Mouse (Mus musculus): ENCODE results near the gene Lhx5. TPM values are rescaled to one million over a fixed set of nuclear protein-coding genes. Genes with fewer than 3 reads are reported as not detected.

Gene Lhx5
- polyA plus RNA-seq, 1 experiment from 2014 or later = not detected

DNA sequence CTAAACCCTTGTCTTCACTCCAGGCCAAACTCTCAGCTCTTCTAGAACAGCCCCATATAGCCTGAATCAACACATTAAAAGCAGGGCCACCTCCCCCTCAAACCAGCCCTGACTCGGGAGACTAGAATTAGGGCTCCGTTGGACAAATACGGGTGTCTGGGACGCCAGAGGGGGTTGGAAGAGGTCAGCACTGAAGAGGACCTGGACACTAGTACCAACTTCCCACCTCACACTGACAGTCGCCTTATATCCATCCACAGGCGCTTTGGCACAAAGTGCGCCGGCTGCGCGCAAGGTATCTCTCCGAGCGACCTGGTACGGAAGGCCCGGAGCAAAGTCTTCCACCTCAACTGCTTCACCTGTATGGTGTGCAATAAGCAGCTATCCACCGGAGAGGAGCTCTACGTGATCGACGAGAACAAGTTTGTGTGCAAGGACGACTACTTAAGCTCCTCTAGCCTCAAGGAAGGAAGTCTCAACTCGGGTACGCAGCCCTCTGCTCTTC, 2.8 kb downstream of the Lhx5 start:
- 2% methylated on average over 21 of the region's 21 CpGs for WGBS
- Histone ChIP-seq H3K4me3 (no peak overlapping the region), H3K4me1 (peaks cover 24% of the 10 kb centered on the region)

DNA sequence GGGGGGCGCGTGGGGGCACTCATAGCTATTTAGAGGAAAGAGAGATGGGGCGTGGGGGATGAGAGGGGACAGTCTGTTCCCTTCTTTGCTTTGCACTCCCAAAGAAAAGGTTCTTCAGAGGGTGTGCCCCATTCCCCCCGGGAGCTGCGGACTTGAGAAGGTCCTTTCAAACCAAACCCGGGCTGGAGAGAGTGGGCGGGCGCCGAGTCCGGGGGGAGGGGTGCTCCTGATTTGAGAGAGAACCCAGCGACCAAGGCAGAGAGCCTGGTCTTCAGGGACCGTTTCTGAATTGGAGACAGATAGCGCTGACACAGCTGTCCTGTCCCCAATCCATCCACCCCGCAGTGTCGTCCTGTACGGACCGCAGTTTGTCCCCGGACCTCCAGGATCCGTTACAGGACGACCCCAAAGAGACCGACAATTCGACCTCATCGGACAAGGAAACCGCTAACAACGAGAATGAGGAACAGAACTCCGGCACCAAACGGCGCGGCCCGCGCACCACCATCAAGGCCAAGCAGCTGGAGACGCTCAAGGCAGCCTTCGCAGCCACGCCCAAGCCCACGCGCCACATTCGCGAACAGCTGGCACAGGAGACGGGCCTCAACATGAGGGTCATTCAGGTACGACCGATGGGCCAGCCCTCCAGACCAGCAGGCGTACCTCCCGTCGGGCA, 3.6 kb downstream of the Lhx5 start:
- Histone ChIP-seq H3K4me2 (no peak overlapping the region), H3K4me3 (peak overlapping the region; percentile 33), H3K9me3 (no peaks in the 10 kb centered on the region), H3K9ac (no peak overlapping the region), H3K36me3 (no peaks in the 10 kb centered on the region), H3K27ac (no peak overlapping the region), H3K4me1 (peaks cover 31% of the 10 kb centered on the region), H3K27me3 (peaks cover 98% of the 10 kb centered on the region)
- WGBS = 2% methylated on average over 44 of the region's 44 CpGs
- no peak for ATAC-seq (ENCODE audit: insufficient number of reproducible peaks, low FRiP score, low TSS enrichment, low read depth)

More for the DNA sequence above, 2.8 kb downstream of the Lhx5 start:
- Histone ChIP-seq H3K36me3 (no peaks in the 10 kb centered on the region), H3K4me2 (no peak overlapping the region), H3K27me3 (peaks cover 98% of the 10 kb centered on the region), H3K9ac (no peak overlapping the region), H3K27ac (no peak overlapping the region), H3K9me3 (no peaks in the 10 kb centered on the region)
- ATAC-seq (ENCODE audit: insufficient number of reproducible peaks, low FRiP score, low TSS enrichment, low read depth) = no peak

DNA sequence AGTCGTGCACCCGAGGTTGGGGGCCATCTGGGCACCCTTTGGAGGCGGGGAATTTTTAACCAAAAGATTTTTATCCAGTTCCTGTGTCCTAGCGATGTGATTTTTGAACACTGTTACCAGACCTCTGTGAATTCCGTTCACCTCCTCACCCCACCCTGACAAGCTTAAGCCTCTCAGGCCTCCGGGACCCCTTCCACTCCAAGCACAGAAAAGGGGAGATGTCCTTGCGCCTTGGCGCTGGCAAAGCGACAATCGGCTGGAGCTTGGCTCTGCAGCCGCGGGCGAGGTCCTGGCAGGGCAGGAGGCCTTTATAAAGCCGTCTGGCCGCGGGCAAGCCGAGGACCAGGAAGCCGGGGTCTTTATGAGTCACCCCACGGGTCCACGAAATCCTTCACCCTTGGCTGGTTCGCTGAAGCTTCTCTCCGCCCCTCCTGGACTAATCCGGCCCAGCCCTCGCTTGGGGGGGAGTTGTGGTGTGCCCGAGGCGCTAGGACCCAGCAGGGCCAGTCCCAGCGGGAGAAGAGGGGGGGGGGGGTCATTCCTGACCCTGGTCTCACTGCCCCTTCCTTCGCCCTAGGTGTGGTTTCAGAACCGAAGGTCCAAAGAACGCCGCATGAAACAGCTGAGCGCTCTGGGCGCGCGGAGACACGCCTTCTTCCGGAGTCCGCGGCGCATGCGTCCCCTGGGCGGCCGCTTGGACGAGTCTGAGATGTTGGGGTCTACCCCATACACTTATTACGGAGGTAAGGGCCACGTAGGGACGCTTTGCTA, 4.4 kb downstream of the Lhx5 start:
- H3K4me3 ChIP-seq = peak overlapping the region; percentile 33
- H3K9me3 ChIP-seq = no peaks in the 10 kb centered on the region
- H3K36me3 ChIP-seq = no peaks in the 10 kb centered on the region
- WGBS = under 1% methylated on average over 45 of the region's 47 CpGs
- H3K4me1 ChIP-seq = peaks cover 34% of the 10 kb centered on the region
- peaks cover 97% of the 10 kb centered on the region for H3K27me3 ChIP-seq
- no peak overlapping the region for H3K27ac ChIP-seq
- H3K4me2 ChIP-seq = peak overlapping the region; percentile 43
- H3K9ac ChIP-seq = no peak overlapping the region
- no peak for ATAC-seq (ENCODE audit: insufficient number of reproducible peaks, low FRiP score, low TSS enrichment, low read depth)

DNA sequence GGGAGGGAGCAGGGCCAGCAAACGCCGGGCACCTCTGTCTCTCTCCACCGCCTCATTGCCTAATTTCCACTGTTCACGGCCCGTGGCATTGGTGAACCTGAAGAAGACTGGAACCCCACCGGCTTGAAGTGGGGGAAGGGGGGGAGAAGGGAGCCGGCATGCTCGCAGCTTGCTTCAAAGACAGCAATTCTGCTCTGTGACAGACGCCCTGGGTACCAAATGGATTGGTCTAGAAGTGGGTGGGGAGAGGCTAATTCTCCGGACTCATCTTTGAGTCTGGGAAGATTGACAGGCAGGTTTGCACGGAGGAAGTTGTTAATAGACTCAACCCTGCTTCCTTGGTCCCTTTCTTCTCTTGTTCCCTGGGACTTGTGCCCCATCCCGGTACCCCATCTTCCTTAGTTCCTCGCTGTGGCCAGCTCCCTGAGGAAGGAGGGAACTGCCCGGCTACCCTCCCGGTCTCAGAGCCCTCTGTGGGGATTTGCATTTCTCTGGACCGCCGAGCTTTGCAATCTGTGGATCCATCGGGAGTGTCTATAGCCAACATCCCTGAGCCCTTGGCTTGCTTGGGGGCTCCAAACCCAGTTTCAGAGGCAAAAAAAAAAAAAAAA, 5.5 kb downstream of the Lhx5 start:
- Histone ChIP-seq H3K27ac (no peak overlapping the region), H3K9ac (no peak overlapping the region), H3K27me3 (peaks cover 91% of the 10 kb centered on the region), H3K9me3 (no peaks in the 10 kb centered on the region), H3K4me2 (no peak overlapping the region), H3K36me3 (no peaks in the 10 kb centered on the region), H3K4me1 (peaks cover 26% of the 10 kb centered on the region), H3K4me3 (no peak overlapping the region)
- ATAC-seq (ENCODE audit: insufficient number of reproducible peaks, low FRiP score, low TSS enrichment, low read depth) = no peak
- 0% methylated on average over 18 of the region's 18 CpGs for WGBS

- Histone ChIP-seq H3K4me3 (peak overlapping the region; percentile 14; the same call in 1 of the 2 replicates), H3K4me2 (no peak overlapping the region), H3K27ac (no peak overlapping the region), H3K9ac (no peak overlapping the region), H3K27me3 (peaks cover 91% of the 10 kb centered on the region), H3K36me3 (no peaks in the 10 kb centered on the region), H3K4me1 (peaks cover 24% of the 10 kb centered on the region), H3K9me3 (no peaks in the 10 kb centered on the region)
- ATAC-seq (ENCODE audit: insufficient number of reproducible peaks, low FRiP score, low TSS enrichment, low read depth) = no peak
- 1% methylated on average over 17 of the region's 17 CpGs for WGBS
These were observed 6.0 kb downstream of the Lhx5 start for GRCm38 (mm10) chr5:120437539-120437938.

DNA sequence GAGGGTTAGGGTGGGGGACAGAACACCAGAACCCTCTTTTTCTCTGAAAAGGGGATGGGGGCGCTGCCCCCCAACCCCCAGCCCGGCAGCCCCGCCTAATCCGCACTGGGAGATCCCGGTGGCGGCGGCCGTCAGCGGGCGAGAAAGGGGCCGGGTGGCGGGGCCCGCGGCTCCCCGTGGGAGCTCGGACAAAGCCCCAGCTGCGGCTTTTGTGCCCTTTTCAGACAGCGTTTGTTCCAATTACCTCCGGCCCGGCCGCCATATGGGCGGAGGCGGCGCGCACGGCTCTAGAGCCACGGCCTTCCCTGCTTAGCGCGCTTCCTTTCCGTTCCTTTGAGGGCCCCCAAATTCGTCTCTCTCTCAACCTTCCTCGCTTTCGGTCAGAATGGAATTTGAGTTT, 6.5 kb downstream of the Lhx5 start:
- WGBS = under 1% methylated on average over 33 of the region's 33 CpGs
- H3K9ac ChIP-seq = no peak overlapping the region

GRCm38 (mm10) chr5:120438469-120438868, 7.0 kb downstream of the Lhx5 start:
- Histone ChIP-seq H3K4me3 (no peak overlapping the region), H3K36me3 (no peaks in the 10 kb centered on the region), H3K4me2 (no peak overlapping the region), H3K4me1 (peaks cover 24% of the 10 kb centered on the region), H3K27ac (no peak overlapping the region), H3K9ac (no peak overlapping the region), H3K27me3 (peaks cover 92% of the 10 kb centered on the region), H3K9me3 (no peaks in the 10 kb centered on the region)
- 2% methylated on average over 13 of the region's 13 CpGs for WGBS
- ATAC-seq (ENCODE audit: insufficient number of reproducible peaks, low FRiP score, low TSS enrichment, low read depth) = no peak

More for the DNA sequence above, 6.5 kb downstream of the Lhx5 start:
- no peak overlapping the region for H3K27ac ChIP-seq
- peaks cover 91% of the 10 kb centered on the region for H3K27me3 ChIP-seq
- no peak overlapping the region for H3K4me2 ChIP-seq
- H3K36me3 ChIP-seq = no peaks in the 10 kb centered on the region
- peaks cover 24% of the 10 kb centered on the region for H3K4me1 ChIP-seq
- no peaks in the 10 kb centered on the region for H3K9me3 ChIP-seq
- H3K4me3 ChIP-seq = peak overlapping the region; percentile 14
- no peak for ATAC-seq (ENCODE audit: insufficient number of reproducible peaks, low FRiP score, low TSS enrichment, low read depth)

DNA sequence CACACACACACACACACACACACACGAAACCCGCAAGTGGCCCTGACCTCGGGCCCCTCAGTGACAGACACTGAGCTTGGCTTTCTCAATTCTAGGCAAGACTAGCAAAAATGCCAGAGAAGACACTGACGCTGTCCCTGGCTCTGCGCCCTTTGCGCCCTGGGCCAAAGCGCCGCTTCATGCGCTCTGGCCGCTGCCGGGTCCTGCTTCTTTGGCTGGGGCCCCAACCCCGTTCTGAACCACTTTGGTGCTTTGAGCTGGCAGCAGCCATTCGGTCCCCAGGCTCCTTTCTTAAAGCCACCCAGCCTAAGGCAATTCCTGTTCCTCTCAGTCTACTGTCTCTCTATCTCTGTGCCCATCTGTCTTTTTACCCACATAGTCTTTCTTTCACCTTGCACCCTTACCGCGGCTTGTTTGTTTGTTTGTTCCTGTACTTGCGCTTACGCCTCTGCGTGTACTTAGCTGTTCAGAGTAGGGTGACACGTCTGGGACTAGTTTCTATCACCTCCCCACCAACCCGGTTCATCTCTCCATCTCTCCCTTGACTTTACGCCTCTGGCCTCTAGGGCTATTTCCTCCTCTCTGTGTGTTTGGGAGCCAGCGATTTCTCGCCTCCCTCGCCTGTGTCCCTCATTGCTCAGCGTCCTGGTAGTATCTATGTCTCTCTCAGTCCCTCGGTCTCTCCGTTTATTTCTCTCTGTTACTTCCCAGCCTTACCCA, 7.7 kb downstream of the Lhx5 start:
- Histone ChIP-seq H3K27ac (no peak overlapping the region), H3K27me3 (peaks cover 90% of the 10 kb centered on the region), H3K9me3 (no peaks in the 10 kb centered on the region), H3K4me2 (no peak overlapping the region), H3K4me1 (peaks cover 24% of the 10 kb centered on the region), H3K4me3 (no peak overlapping the region), H3K36me3 (no peaks in the 10 kb centered on the region), H3K9ac (no peak overlapping the region)
- no peak for ATAC-seq (ENCODE audit: insufficient number of reproducible peaks, low FRiP score, low TSS enrichment, low read depth)
- WGBS = 3% methylated on average over 27 of the region's 27 CpGs

GRCm38 (mm10) chr5:120439887-120440670, 8.6 kb downstream of the Lhx5 start:
- Histone ChIP-seq H3K36me3 (no peaks in the 10 kb centered on the region), H3K4me2 (peak overlapping the region; percentile 51), H3K4me3 (peak overlapping the region; percentile 29), H3K27me3 (peaks cover 90% of the 10 kb centered on the region), H3K27ac (no peak overlapping the region), H3K9ac (no peak overlapping the region), H3K9me3 (no peaks in the 10 kb centered on the region), H3K4me1 (peaks cover 24% of the 10 kb centered on the region)
- WGBS = under 1% methylated on average over 61 of the region's 61 CpGs
- ATAC-seq (ENCODE audit: insufficient number of reproducible peaks, low FRiP score, low TSS enrichment, low read depth) = no peak

GRCm38 (mm10) chr5:120440733-120441132, 9.2 kb downstream of the Lhx5 start:
- Histone ChIP-seq H3K9ac (no peak overlapping the region), H3K4me1 (peaks cover 23% of the 10 kb centered on the region), H3K4me3 (peak overlapping the region; percentile 29; the same call in 1 of the 2 replicates), H3K27me3 (peaks cover 90% of the 10 kb centered on the region), H3K36me3 (no peaks in the 10 kb centered on the region), H3K9me3 (no peaks in the 10 kb centered on the region), H3K4me2 (peak overlapping the region; percentile 51), H3K27ac (no peak overlapping the region)
- 6% methylated on average over 11 of the region's 14 CpGs for WGBS
- no peak for ATAC-seq (ENCODE audit: insufficient number of reproducible peaks, low FRiP score, low TSS enrichment, low read depth)

GRCm38 (mm10) chr5:120447305-120447704, 15.8 kb downstream of the Lhx5 start:
- WGBS = 26% methylated on average over 13 of the region's 13 CpGs
- Histone ChIP-seq H3K4me1 (no peaks in the 10 kb centered on the region), H3K4me3 (no peak overlapping the region), H3K27ac (no peak overlapping the region), H3K27me3 (peaks cover 52% of the 10 kb centered on the region), H3K4me2 (no peak overlapping the region), H3K9me3 (no peaks in the 10 kb centered on the region), H3K36me3 (no peaks in the 10 kb centered on the region), H3K9ac (no peak overlapping the region)
- ATAC-seq (ENCODE audit: insufficient number of reproducible peaks, low FRiP score, low TSS enrichment, low read depth) = no peak
